ENCODE assay signal across 9 mouse cellular contexts in the genomic region with DNA sequence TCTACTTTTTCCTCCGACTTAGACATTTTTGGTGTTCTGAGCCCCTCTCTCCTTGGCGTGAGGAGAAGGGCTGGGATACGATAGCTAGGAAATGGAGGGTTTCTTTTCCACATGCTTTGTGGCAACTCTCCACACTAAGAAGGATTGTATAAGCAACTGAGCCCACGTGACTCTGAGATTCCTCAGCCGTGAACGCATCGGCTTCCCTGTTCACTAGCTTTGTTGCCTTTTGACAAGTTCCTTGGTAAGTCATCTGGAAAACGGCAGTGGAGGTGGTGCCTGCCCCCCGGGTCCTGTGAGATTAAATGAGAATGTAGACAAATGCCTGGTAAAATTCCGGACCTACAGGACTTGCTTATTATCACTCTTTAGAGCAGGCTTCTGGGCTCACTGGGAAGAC.
DNase-seq lines count a peak whose midpoint lies in the region; ATAC-seq and TF ChIP-seq lines count a peak whose summit lies in the region.
"Had no signal": no experiment of that assay in that cellular context is flagged by ENCODE, and none has a peak within 500 bp of the region (broad histone marks: within the 10 kb centered on the region; RNA-seq: fewer than 3 reads in every experiment).

No protein-coding gene starts in this region.

- no peak for ATAC-seq in hindbrain, embryonic 16.5 days

- H3K9me3 ChIP-seq in hindbrain, embryonic 16.5 days (ENCODE audit: control insufficient read depth, low read length): no peaks in the 10 kb centered on the region
- no peaks in the 10 kb centered on the region for H3K9me3 ChIP-seq in midbrain, embryonic 10.5 days (replicated peaks)
- H3K9me3 ChIP-seq in heart, embryonic 10.5 days: no peaks in the 10 kb centered on the region
- H3K9me3 ChIP-seq: limb, embryonic 12.5 days had no signal

- no peak overlapping the region for H3K4me3 ChIP-seq in hindbrain, embryonic 16.5 days (ENCODE audit: low read length)
- peak overlapping the region; percentile 29; the same call in 1 of the 2 replicates for H3K4me3 ChIP-seq in midbrain, embryonic 10.5 days
- H3K4me3 ChIP-seq in cerebellum, adult 2 months (replicated peaks; ENCODE audit: insufficient read depth, low read depth, low read length): no peak overlapping the region
- no peak overlapping the region for H3K4me3 ChIP-seq in heart, embryonic 10.5 days
- H3K4me3 ChIP-seq: limb, embryonic 12.5 days had no signal

- no peak for TF ChIP-seq CTCF in cerebellum, adult 2 months (IDR thresholded peaks at IDR 0.05; ENCODE audit: borderline replicate concordance, insufficient read depth, low read depth, low read length)

- no peaks in the 10 kb centered on the region for H3K27me3 ChIP-seq in hindbrain, embryonic 16.5 days (replicated peaks; ENCODE audit: control insufficient read depth, insufficient read depth, low read length)
- no peaks in the 10 kb centered on the region for H3K27me3 ChIP-seq in midbrain, embryonic 10.5 days (ENCODE audit: low read depth, poor library complexity, severe bottlenecking)
- H3K27me3 ChIP-seq in cerebellum, adult 2 months (ENCODE audit: control insufficient read depth, insufficient read depth, low read length): no peaks in the 10 kb centered on the region
- no peaks in the 10 kb centered on the region for H3K27me3 ChIP-seq in heart, embryonic 10.5 days (ENCODE audit: insufficient read depth, poor library complexity, severe bottlenecking)
- H3K27me3 ChIP-seq: limb, embryonic 12.5 days had no signal

- H3K27ac ChIP-seq in hindbrain, embryonic 16.5 days (ENCODE audit: low read depth, low read length): no peak overlapping the region
- 0 out of 2 replicates have a peak overlapping the region, but pooled peaks have one; percentile 30 for H3K27ac ChIP-seq in midbrain, embryonic 10.5 days (replicated peaks)
- H3K27ac ChIP-seq in cerebellum, adult 2 months (ENCODE audit: insufficient read depth, low read length): no peak overlapping the region
- no peak overlapping the region for H3K27ac ChIP-seq in heart, embryonic 10.5 days
- H3K27ac ChIP-seq: limb, embryonic 12.5 days had no signal

- H3K36me3 ChIP-seq in hindbrain, embryonic 16.5 days (ENCODE audit: control insufficient read depth, insufficient read depth, low read length): no peaks in the 10 kb centered on the region
- H3K36me3 ChIP-seq in midbrain, embryonic 10.5 days: no peaks in the 10 kb centered on the region
- H3K36me3 ChIP-seq in heart, embryonic 10.5 days: no peaks in the 10 kb centered on the region
- H3K36me3 ChIP-seq: limb, embryonic 12.5 days had no signal

- H3K4me1 ChIP-seq in hindbrain, embryonic 16.5 days (ENCODE audit: control insufficient read depth, insufficient read depth, low read depth, low read length): peaks cover 2% of the 10 kb centered on the region
- peaks cover 10% of the 10 kb centered on the region for H3K4me1 ChIP-seq in midbrain, embryonic 10.5 days
- H3K4me1 ChIP-seq in cerebellum, adult 2 months (ENCODE audit: control insufficient read depth, insufficient read depth, low read length): no peaks in the 10 kb centered on the region
- peaks cover 4% of the 10 kb centered on the region; the same call in 1 of the 2 replicates for H3K4me1 ChIP-seq in heart, embryonic 10.5 days

- TF ChIP-seq POLR2A in cerebellum, adult 2 months (IDR thresholded peaks at IDR 0.05; ENCODE audit: borderline replicate concordance, insufficient read depth, low read length): no peak

- peak; percentile 85 for DNase-seq in Muller cell, postnatal 12 days (ENCODE audit: inconsistent ontology term)
- peak; percentile 67 for DNase-seq in embryo, embryonic 11 days
- DNase-seq in midbrain, embryonic 10.5 days (ENCODE audit: low spot score): peak; percentile 39
- DNase-seq in cerebellum, adult 2 months: no peak
- no peak for DNase-seq in spleen, adult 12 weeks (ENCODE audit: low spot score)
- no peak for DNase-seq in heart, embryonic 10.5 days (ENCODE audit: low spot score)
- DNase-seq in T-cell, adult 2 months (ENCODE audit: low spot score): no peak

- H3K4me2 ChIP-seq in hindbrain, embryonic 16.5 days (ENCODE audit: low read length): peak overlapping the region; percentile 43
- H3K4me2 ChIP-seq: limb, embryonic 12.5 days had no signal

- H3K9ac ChIP-seq in hindbrain, embryonic 16.5 days (ENCODE audit: low read depth, low read length): no peak overlapping the region
- H3K9ac ChIP-seq: limb, embryonic 12.5 days had no signal

- 28% methylated on average over 10 of the region's 10 CpGs for WGBS in hindbrain, embryonic 16.5 days
- 28% methylated on average over 10 of the region's 10 CpGs for WGBS in midbrain, embryonic 10.5 days
- 12% methylated on average over 10 of the region's 10 CpGs for WGBS in cerebellum, adult 2 months
- WGBS in heart, embryonic 10.5 days: 49% methylated on average over 10 of the region's 10 CpGs

Comparison
In these comparisons a context has a peak if more than half of its experiments do, and no peak if none do; other contexts are left out.
1. DNase-seq: peak in Muller cell, postnatal 12 days (single experiment), embryo, embryonic 11 days (single experiment) and midbrain, embryonic 10.5 days (single experiment); none in cerebellum, adult 2 months (0 of 2), spleen, adult 12 weeks (single experiment), heart, embryonic 10.5 days (single experiment) and T-cell, adult 2 months (single experiment).